Mouse (Mus musculus) stomach, postnatal 0 days (tissue): ENCODE data around the gene Rreb1.

Experiments used
- CTCF ChIP-seq: IDR thresholded peaks from 2 replicates; pipeline ENCODE4 v1.5.1; 2016; ENCODE audit warnings: antibody characterized with exemption, low read depth, mild to moderate bottlenecking, moderate library complexity
- EP300 ChIP-seq: optimal IDR thresholded peaks from 2 replicates; pipeline ENCODE3; 2016; ENCODE audit warnings: antibody characterized with exemption

GRCm38 (mm10) chr13:37742248-37742647 is 36.0 kb upstream of the Rreb1 start:
- TF ChIP-seq CTCF (no peak), EP300 (no peak)
